Mouse (Mus musculus): ENCODE measurements at regions not wholly inside any gene's neighbourhood (a gene's known extent, or its start where the extent isn't known, plus 50 kb on each side); places are given as distances from the start of the nearest gene placed in this dataset.

DNA sequence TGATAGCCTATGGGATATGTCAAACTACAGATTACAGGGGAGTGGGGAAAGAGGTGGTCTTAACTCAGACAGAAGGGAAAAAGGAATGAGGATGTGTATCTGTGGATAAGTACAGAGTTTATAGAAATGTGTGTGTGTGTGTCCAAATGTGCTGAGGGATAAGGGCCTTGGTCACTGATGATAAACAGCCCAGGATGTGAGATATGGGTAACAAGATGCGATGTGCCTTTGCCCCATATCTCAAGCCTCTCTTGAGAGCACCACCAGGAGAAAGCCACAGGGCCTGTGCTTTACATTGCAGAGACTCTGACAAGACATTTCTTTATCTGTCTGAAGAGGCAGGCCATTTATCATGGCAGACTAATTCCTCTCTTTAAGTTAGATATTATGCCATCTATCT is 132.8 kb upstream of the Cited2 start:
- no peak for DNase-seq (ENCODE audit: low spot score in 2 of 2)

- DNase-seq (ENCODE audit: low spot score in 2 of 2), result no peak
These were observed 130.6 kb upstream of the Cited2 start for GRCm38 (mm10) chr10:17592387-17592786.

DNA sequence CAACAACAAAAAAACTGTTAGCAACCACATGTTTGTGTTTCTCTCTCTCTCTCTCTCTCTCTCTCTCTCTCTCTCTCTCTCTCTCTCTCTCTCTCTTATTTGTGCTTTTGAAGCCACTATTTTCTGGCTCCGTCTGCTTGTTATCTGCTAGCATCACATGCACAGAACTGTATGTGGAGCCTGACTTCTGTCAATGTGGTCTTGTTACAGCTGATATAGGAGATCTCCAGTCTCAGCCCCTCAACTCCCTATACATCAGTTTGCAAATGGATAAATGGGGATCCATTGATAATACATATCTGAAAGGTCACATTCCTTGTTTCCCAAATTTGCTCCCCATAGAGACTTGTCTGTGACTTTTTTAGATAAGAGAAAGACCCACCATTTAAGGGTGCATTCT is 126.9 kb upstream of the Cited2 start:
- DNase-seq (ENCODE audit: low spot score in 2 of 2), result no peak

GRCm38 (mm10) chr10:17596743-17597142 is 126.3 kb upstream of the Cited2 start:
- DNase-seq (ENCODE audit: low spot score in 2 of 2), result no peak

DNA sequence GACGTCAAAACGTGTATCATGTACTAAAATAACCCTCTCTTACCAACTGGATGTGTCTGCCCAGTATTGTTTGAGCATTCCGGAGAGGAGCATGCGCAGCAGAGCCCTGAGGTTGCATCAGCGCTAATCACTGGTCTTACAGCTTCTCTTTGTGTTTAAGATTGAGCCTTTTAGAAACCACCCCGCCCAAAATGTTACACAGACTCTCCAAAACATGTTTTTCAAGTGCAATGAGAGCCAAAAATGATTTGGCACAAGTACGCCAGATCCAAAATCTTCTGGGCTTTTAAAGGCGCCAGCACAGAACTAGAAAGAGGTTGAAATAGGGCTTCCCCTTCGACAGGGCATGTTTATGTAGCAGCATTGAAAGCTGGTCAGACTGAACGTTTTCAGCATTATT is 123.8 kb upstream of the Cited2 start:
- peak in 1 of 2 experiments; percentile 41 for DNase-seq (ENCODE audit: low spot score in 2 of 2)

- no peak for DNase-seq (ENCODE audit: low spot score in 2 of 2)
These were observed 122.9 kb upstream of the Cited2 start for GRCm38 (mm10) chr10:17599831-17600761.

GRCm38 (mm10) chr10:17600762-17601108 is 122.3 kb upstream of the Cited2 start:
- no peak for DNase-seq (ENCODE audit: low spot score in 2 of 2)

- no peak for DNase-seq (ENCODE audit: low spot score in 2 of 2)
These were observed 120.6 kb upstream of the Cited2 start for GRCm38 (mm10) chr10:17602446-17602845.

DNA sequence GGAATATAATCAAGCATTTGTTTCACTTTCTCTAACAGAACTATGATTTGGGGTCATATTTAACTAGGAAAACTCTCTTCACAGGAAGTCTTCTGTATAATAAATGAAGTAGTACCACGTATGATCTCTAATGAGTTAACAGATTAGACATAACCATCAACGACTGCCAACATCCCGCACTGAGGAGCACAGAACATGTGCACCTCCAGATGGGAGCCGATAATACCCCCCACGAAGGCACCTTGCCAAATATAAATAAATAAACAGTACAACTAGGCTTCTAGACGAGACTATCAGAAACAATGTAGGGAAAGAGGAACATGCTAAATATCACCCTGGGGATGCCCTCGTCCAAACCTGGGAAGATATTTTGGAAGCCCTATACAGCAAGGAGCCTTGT is 114.8 kb upstream of the Cited2 start:
- DNase-seq (ENCODE audit: low spot score in 2 of 2), result no peak

- no peak for DNase-seq (ENCODE audit: low spot score in 2 of 2)
These were observed 112.4 kb upstream of the Cited2 start for GRCm38 (mm10) chr10:17610592-17610991.

DNA sequence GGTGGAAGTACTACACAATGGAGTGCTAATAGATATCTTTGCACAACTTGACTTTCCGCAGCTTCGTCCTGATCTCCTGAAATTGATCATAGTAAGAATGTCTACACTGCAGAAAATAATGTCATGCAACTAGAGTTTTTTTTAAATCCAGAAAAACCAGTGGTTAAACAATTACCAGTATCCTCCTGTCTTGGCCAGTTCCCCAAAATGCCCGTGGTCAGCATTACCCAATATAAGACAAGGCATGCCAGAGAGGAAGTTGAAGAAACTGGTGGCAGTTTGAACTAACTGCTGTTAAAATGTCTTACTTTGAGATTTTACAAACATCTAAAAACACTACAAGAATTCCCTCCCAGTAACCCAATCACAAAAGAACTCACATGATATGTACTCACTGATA is 109.7 kb upstream of the Cited2 start:
- DNase-seq (ENCODE audit: low spot score in 2 of 2), result no peak

DNA sequence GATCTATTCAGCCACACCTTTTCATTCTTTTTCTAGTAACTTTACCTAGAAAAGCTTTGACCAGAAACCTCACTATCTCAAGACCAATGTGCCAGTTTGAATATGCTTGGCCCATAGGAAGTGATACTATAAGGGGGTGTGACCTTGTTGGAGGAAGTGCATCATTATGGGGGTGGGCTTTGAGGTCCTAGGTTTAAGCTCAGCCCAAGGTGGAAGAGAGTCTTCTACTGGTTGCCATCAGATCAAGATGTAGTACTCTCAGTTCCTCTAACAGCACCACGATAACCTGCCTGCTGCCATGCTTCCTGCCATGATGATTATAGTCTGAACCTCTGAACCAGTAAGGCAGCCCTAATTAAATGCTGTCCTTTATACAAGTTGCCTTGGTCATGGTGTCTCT is 105.0 kb upstream of the Cited2 start:
- DNase-seq (ENCODE audit: low spot score in 2 of 2), result no peak

DNA sequence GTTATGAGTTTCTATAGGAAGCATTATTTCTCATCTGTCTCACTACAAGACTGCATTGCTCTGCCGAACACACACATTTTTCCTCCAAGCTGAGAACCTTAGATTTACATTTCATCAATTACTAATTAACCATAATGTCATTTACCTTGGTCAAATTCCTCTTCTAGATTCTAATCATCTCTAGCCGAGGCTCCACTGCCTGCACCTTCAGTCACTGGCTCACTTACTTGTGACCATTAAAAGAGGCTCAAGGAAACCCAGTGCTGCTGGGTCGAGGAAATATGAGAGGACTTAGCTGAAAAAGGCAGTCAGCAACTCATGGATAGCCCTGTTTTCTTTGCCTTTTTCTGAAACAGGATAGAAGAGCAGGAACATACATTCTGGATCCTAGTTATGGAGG is 103.4 kb upstream of the Cited2 start:
- no peak for DNase-seq (ENCODE audit: low spot score in 2 of 2)

GRCm38 (mm10) chr10:17621703-17622385 is 101.2 kb upstream of the Cited2 start:
- no peak for DNase-seq (ENCODE audit: low spot score in 2 of 2)

DNA sequence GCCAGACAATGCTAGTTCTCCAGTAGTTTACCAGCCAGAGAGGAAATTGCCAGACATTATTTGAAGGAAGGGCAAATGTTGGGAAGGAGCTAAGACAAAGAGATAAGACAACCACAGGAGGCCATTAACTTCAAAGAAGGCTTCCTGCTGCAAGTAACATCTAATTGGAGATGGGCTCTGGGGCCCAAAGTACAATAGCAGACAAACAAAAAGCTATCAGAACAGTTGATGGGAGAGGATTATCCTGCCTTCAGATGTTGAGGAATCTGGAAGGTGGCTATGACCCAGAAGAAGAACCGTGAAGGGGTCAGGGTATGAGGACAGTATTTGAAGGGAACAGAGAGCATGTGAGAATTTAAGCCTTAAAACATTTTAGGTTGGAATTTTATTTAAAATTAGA is 100.2 kb upstream of the Cited2 start:
- DNase-seq (ENCODE audit: low spot score in 2 of 2), result no peak

GRCm38 (mm10) chr10:17629709-17630108 is 93.3 kb upstream of the Cited2 start:
- no peak for DNase-seq (ENCODE audit: low spot score in 2 of 2)

GRCm38 (mm10) chr10:17630861-17631581 is 92.0 kb upstream of the Cited2 start:
- DNase-seq (ENCODE audit: low spot score in 2 of 2), result no peak

- no peak for DNase-seq (ENCODE audit: low spot score in 2 of 2)
These were observed 91.2 kb upstream of the Cited2 start for GRCm38 (mm10) chr10:17631817-17632216.

DNA sequence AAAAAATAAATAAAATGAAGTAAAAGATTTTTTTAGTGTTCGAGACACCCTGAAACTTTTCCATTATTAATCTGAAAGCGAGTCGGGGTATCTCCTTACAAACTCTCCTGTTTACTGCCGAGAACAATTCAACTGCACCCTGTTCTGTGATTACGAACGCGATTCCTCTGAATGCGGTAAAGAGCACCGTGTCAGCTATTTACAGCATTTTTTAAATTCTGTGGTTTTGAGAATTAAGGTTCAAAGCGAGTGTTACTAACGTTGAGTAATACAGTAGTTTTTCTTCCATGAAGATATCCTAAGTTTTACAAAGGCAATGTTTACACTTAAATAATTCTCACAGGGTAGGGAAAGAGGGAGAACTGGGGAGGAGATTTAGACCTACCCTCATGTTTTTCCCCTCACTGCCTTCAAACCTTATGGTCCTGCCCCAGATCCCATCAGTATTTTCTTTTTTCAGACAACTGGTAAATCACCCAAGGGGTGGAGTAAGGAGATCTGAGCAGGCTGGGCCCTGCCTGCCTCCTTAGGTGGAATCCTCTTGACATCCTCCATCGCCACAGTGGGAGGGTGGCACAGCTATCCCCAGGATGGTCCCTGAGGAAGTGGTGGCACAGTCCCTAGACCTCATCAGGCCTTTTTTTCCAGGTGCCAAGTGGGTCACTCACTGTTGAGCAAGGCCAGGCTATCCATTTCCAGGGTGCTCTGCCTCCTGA is 89.9 kb upstream of the Cited2 start:
- no peak for DNase-seq (ENCODE audit: low spot score in 2 of 2)

DNA sequence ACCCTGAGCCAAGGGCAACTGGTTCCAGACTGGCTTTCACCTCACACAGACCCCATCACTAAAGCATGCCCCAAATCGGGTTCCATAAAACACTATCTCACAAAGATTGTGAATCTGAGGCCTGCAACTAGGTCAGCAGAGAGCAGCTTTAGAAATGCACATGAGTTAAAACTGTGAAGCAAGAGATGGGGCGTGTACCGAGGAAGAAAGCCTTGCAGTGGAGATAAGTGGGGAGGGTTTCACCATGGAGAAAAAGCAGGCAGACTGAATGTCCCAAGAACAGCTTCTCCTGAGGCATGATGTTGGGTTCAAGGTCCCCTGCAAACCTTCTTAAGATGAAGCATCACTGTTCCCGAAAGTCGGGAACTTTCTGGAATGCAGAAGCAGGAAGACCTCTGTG is 77.7 kb upstream of the Cited2 start:
- no peak for DNase-seq (ENCODE audit: low spot score in 2 of 2)

DNA sequence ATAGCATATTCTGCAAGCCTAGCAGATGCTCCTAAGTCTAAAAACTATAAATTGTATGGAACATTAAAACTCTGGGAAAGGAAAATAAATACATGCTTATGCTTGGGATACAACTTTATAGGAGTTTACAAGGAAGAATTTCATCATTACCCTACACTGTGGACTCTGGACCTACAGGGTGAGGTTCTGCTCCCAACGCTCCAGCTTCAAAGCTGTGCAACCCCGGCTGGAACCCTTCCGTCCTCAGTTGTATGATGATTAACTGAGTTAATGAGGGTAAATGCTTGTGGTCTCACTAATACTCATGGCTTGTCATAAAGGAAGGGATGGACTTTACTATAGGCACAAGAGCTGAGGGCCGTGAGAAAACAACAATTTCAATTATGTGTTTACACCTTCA is 76.6 kb upstream of the Cited2 start:
- DNase-seq (ENCODE audit: low spot score in 2 of 2), result no peak

- DNase-seq (ENCODE audit: low spot score in 2 of 2), result no peak
These were observed 74.9 kb upstream of the Cited2 start for GRCm38 (mm10) chr10:17648077-17648476.
